Mouse (Mus musculus) splenic B cell, adult 2 months (primary cell): ENCODE results near the gene Mylk4.

Experiments
- DNase-seq: peaks from one replicate; pipeline ENCODE4 v3.0.0-alpha.2; 2011; ENCODE audit warnings: low read depth, low spot score
- H3K27me3 ChIP-seq: 2 replicates; pipeline ENCODE4 v1.6.1; 2012; ENCODE audit warnings: mild to moderate bottlenecking, low read length, moderate library complexity, mixed read lengths; ENCODE audit not compliant: control insufficient read depth, poor library complexity, insufficient read depth, severe bottlenecking
- H3K36me3 ChIP-seq: 2 replicates; pipeline ENCODE4 v1.6.1; 2012; ENCODE audit warnings: mild to moderate bottlenecking, low read length, moderate library complexity, mixed read lengths; ENCODE audit not compliant: control insufficient read depth, poor library complexity, insufficient read depth, severe bottlenecking

The Mylk4 gene

GRCm38 (mm10) chr13:32769960-32770359 lies 13.8 kb downstream of the Mylk4 start:
- DNase-seq: no peak
- H3K36me3 ChIP-seq: no peaks in the 10 kb centered on the region
- H3K27me3 ChIP-seq: no peaks in the 10 kb centered on the region

GRCm38 (mm10) chr13:32768104-32768503 lies 15.7 kb downstream of the Mylk4 start:
- DNase-seq: peak; percentile 67
- no peaks in the 10 kb centered on the region for H3K27me3 ChIP-seq
- H3K36me3 ChIP-seq: no peaks in the 10 kb centered on the region

GRCm38 (mm10) chr13:32764448-32764847 lies 19.3 kb downstream of the Mylk4 start:
- Histone ChIP-seq H3K27me3 (no peaks in the 10 kb centered on the region), H3K36me3 (no peaks in the 10 kb centered on the region)
- no peak for DNase-seq

DNA sequence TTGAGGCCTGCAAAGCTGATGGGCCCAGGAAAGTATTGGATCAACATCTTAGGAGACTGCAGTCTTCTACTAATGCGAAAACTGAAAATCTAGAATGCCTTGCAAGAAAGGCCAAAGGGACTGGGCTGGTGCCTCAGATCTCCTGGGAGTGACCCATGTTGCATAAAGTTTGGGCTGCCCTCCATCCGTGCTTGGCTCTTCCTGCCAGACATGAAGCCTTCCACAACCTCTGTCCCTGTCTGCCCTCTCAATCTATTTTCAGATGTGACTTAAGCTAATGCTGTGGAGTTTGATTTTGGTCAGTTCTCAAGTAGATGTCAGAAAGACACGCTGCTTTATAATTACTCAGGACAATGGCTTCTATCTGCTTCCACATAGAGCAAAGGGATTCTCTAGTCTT lies 20.6 kb downstream of the Mylk4 start:
- no peak for DNase-seq
- Histone ChIP-seq H3K27me3 (no peaks in the 10 kb centered on the region), H3K36me3 (no peaks in the 10 kb centered on the region)

DNA sequence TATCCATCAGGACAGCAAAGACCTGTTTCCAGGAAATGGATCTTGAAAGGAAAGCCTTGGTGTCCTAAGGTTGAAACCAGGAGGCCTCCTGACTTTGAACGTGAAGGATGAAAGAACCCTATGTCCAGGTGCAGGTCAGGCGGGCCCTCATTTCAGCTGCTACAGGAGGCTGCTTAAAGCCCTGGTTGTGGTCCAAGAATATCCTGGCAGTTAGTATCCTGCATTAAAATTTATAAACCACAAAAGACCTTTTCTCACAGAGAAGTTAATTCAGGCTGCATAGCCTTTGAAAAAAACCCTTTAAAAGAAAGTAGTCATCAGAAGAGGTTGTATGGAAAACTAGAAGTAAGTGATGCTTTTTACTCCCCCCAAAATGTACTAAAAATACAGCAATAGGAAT lies 23.0 kb downstream of the Mylk4 start:
- DNase-seq: no peak
- no peaks in the 10 kb centered on the region for H3K36me3 ChIP-seq

DNA sequence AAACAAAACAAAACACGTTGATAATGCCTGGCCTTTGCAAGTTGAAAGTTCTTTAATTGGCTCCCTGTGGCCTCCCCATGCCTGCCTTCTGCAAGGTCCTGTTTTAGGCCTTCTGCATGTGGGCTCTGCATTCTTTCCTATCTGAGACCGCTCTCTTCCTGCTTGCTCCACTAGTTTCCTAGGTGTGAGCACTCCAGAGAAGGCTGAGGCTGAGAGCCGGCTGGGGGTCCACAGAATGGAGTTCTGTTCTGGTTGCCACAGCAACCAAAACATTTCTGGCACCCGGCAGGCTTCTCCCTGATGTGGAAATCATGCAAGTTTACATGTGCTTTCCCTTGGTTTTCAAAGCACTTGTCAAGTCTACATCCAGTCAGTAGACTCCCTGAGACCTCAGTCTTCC lies 24.7 kb downstream of the Mylk4 start:
- no peak for DNase-seq
- Histone ChIP-seq H3K36me3 (no peaks in the 10 kb centered on the region), H3K27me3 (no peaks in the 10 kb centered on the region)

More for the DNA sequence above, 23.0 kb downstream of the Mylk4 start:
- H3K27me3 ChIP-seq: no peaks in the 10 kb centered on the region

GRCm38 (mm10) chr13:32752066-32752657 lies 31.6 kb downstream of the Mylk4 start:
- H3K36me3 ChIP-seq: no peaks in the 10 kb centered on the region
- H3K27me3 ChIP-seq: no peaks in the 10 kb centered on the region
- no peak for DNase-seq

GRCm38 (mm10) chr13:32750507-32750906 lies 33.2 kb downstream of the Mylk4 start:
- Histone ChIP-seq H3K27me3 (no peaks in the 10 kb centered on the region), H3K36me3 (no peaks in the 10 kb centered on the region)
- DNase-seq: no peak

DNA sequence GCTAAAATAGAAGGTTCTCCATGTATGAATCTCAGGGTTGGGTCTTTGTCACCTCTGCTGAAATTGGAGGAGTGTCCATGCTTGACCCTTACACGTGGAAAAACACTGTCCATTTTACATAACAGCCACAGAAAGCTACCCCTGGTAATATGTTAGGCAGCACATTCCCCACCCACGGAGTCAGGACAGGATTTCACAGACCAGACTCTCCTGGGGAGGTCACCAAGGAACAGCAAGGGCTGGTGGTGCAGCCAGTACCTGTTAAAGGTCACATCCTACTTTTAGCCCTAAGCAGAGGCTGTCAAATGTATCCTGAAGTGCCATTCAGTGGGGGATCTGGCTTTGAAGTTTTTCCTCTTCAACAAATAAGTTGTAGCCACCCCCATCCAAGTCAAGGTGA lies 35.3 kb downstream of the Mylk4 start:
- Histone ChIP-seq H3K36me3 (no peaks in the 10 kb centered on the region), H3K27me3 (no peaks in the 10 kb centered on the region)
- DNase-seq: no peak

DNA sequence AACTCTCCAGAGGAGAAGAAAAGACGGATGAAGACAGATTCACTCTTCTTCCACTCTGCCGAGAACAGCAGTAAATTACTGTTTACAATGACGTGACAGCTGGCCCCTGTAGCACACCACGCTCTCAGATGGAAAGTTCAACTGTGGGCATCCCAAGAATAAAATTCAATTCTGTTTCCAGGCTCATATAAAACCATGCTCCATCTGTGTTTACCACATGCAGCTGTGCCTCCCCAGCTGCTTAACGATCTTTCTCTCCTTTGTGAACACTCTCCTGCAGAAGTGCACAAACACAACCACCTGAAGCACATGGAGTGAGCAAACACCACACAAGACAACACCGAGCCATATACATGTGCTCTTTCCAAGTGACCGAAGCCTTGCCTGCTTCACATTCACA lies 42.6 kb downstream of the Mylk4 start:
- H3K27me3 ChIP-seq: no peaks in the 10 kb centered on the region

DNA sequence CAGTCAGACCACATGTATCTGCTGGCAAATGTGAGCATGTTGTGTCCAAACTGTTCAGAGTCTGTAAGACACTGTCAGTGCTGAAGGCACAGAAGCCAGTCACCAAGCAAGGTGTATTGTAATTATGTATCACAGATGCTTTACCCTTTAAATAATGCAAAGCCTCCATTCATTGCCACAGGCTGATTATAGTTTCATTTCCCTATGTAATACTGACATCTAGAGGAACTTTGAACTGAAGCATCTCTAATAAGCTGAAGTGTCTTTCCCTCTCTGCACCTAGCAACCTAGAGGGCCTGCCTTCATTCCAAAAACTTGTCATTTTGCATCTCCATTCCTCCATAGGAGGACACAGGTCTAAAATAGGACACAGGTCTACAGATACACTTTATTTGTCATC lies 52.5 kb downstream of the Mylk4 start:
- Histone ChIP-seq H3K27me3 (no peaks in the 10 kb centered on the region), H3K36me3 (no peaks in the 10 kb centered on the region)
- peak; percentile 23 for DNase-seq

More for the DNA sequence above, 42.6 kb downstream of the Mylk4 start:
- no peaks in the 10 kb centered on the region for H3K36me3 ChIP-seq
- no peak for DNase-seq

DNA sequence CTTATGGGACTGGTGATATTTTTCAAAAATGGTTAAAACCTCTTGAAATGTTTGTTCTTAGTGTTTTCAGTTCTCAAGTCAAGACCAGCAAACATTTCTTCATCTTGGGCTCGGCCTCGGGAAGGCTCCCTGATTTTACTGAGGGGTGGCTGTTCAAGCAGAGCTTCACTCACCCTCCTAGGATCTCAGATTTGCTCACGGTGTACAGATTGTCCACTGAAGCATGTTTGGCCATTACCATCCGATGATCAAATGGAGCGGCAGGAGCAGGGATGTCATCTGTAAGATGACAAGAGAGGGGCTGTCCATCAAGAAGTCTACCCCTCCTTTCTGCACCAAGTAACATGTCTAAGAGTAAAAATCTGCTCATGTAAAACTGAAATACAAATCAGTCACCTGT lies 59.1 kb downstream of the Mylk4 start:
- DNase-seq: no peak
- Histone ChIP-seq H3K36me3 (no peaks in the 10 kb centered on the region), H3K27me3 (no peaks in the 10 kb centered on the region)

DNA sequence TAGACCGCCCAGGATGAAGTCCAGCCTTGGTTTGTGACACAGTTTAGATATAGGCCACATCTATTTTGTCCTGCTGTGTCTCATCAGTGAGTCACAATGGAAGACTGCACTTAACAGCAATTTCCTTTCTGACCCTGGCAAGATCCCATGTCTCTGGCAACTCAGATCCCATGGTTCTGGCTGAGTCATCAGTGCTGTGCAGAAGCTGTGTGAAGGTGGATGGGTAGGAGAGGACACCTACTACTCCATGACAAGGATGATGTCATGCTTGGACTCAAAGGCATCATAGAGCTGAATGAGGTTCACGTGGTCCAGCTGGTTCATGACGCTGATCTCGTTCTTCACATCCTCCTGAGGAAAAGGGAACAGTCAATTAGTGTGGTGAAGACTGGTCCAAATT lies 62.0 kb downstream of the Mylk4 start:
- no peak for DNase-seq
- Histone ChIP-seq H3K27me3 (no peaks in the 10 kb centered on the region), H3K36me3 (no peaks in the 10 kb centered on the region; the same call in 1 of the 2 replicates)

- Histone ChIP-seq H3K36me3 (no peaks in the 10 kb centered on the region; the same call in 1 of the 2 replicates), H3K27me3 (no peaks in the 10 kb centered on the region)
- DNase-seq: no peak
Measured at GRCm38 (mm10) chr13:32719284-32719683, 64.5 kb downstream of the Mylk4 start.

GRCm38 (mm10) chr13:32717709-32718108 lies 66.0 kb downstream of the Mylk4 start:
- DNase-seq: no peak
- H3K27me3 ChIP-seq: no peaks in the 10 kb centered on the region

DNA sequence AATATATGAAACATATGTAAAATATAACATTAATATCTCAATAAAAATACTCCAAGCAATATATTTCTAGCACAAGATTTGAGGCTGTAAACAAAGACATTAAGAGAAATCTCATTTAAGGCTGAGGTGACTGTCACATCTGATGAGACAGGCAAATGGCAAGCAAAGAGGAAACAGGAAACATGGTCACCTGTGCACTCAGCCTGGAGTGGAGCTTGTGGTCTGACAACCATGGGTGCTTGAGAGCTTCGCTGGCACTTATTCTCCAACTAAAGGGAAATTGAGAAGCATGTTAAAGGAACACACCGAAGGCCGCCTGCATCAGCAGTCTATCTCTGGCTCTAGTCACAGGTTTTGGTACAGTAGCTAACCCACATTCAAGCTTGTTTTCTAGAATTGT lies 71.2 kb downstream of the Mylk4 start:
- peak; percentile 17 for DNase-seq
- Histone ChIP-seq H3K36me3 (no peaks in the 10 kb centered on the region; the same call in 1 of the 2 replicates), H3K27me3 (no peaks in the 10 kb centered on the region)

More at GRCm38 (mm10) chr13:32717709-32718108, 66.0 kb downstream of the Mylk4 start:
- H3K36me3 ChIP-seq: no peaks in the 10 kb centered on the region; the same call in 1 of the 2 replicates
